Mouse (Mus musculus): Measurements from ENCODE around the gene Nbea. TPM values are rescaled to one million over a fixed set of nuclear protein-coding genes. Genes with fewer than 3 reads are reported as not detected.

The Nbea gene
- polyA plus RNA-seq, 1 experiment from 2014 or later: 0.59 TPM

DNA sequence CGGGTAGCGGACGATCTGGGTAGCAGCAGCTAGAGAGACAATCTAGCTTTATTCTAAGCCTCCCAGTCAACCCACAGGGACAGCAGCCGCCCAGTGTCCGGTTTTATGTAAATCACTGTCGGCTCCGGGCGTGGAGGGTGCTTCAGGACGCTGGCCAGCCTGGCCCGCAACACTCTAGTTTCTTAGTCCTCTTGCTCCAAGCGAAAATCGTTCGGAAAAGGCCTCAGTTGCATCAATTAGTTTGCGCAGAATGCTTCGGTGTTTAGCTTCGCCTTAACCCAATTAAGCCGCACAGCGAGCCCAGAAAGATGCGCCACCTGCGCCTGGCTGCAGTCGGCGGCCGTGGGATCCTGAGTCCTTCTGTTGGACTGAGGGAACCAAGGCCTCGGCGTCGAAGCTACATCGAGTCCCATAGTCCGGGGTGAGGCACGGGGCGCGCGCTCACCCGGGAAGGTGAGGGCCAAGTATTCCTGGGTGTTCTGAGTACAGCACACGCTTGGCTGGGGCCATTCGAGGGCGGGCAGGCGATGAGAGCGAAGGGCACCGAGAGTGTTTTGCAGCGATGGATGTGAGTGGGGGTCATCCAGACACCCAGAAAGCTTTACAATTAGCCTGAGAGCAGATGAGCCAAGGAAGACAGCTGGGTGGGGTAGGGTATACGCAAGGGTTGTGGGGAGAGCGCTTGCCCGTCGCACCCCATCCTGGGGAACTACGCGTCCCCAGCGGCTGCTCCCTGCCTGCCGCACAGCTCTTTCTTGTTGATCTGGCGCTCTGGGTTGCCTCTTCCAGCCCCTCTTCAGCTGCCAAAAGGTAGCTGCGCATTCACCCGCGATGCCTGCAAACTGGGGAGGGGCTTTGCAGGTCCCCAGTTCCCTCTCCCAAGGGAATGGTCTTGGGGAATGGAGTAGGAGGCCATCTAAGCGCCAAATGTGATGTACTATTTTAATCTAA, 403.1 kb downstream of the Nbea start:
- no peak overlapping the region for H3K4me2 ChIP-seq (ENCODE audit: low read depth, low read length)
- H3K4me3 ChIP-seq (ENCODE audit: low read depth, low read length): no peak overlapping the region
- peaks cover 55% of the 10 kb centered on the region for H3K27me3 ChIP-seq (ENCODE audit: control insufficient read depth, insufficient read depth, low read depth, low read length)
- H3K9ac ChIP-seq (ENCODE audit: low read depth, low read length): no peak overlapping the region
- H3K36me3 ChIP-seq (ENCODE audit: control insufficient read depth, insufficient read depth): no peaks in the 10 kb centered on the region
- no peak for ATAC-seq (ENCODE audit: low read depth)
- 4% methylated on average over 53 of the region's 53 CpGs for WGBS (ENCODE audit: insufficient replicate concordance)
- H3K4me1 ChIP-seq (ENCODE audit: control insufficient read depth, low read depth, low read length): peaks cover 2% of the 10 kb centered on the region; the same call in 1 of the 2 replicates
- no peaks in the 10 kb centered on the region for H3K9me3 ChIP-seq (replicated peaks; ENCODE audit: control insufficient read depth, low read length)
- no peak overlapping the region for H3K27ac ChIP-seq (ENCODE audit: low read length)

DNA sequence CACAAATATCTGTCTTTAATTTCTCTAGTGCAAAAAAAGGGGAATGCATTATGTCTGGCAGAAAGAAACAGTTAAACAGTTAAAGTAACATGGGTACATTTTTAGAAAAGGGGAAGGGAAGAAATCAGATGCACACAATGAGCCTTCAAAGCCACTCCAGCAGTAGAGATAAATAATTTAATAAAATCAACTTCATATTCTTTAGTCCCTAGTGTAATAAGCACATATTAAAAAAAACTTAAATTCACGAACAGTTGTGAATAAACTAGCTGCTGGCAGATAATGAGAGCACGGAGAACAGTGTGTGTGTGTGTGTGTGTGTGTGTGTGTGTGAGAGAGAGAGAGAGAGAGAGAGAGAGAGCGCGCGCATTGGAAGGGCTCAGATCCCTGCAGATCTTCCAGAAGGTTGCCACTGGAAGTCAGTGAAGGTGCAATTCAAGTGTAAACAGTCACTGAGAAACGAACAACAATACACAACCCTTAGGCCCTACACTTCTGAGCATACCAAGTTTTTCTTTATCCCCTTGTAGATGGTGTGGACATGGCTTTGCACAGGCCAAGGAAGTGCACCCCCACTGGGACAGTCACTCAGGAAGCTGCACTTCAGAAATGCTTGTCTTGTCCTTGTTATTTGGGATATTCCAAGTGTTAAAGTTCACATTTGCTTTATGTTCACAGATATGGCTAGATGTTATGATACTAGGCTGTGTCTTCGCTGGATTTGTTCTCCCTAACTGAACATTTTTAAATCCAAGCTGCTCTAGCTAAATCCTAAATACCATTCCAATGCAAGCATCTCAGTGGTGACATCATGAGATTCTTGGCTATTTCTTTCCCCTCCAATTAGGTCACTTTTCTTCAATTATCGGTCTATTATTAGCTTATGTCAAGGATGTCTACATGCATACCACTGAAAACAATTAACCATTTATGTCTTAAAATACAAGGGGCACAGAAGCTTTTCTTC, 404.5 kb downstream of the Nbea start:
- no peaks in the 10 kb centered on the region for H3K9me3 ChIP-seq (replicated peaks; ENCODE audit: control insufficient read depth, low read length)
- no peak overlapping the region for H3K9ac ChIP-seq (ENCODE audit: low read depth, low read length)
- peaks cover 2% of the 10 kb centered on the region; the same call in 1 of the 2 replicates for H3K4me1 ChIP-seq (ENCODE audit: control insufficient read depth, low read depth, low read length)
- H3K27ac ChIP-seq (ENCODE audit: low read length): no peak overlapping the region
- 47% methylated on average over 8 of the region's 8 CpGs for WGBS (ENCODE audit: insufficient replicate concordance)
- H3K4me2 ChIP-seq (ENCODE audit: low read depth, low read length): no peak overlapping the region
- no peak for ATAC-seq (ENCODE audit: low read depth)
- H3K36me3 ChIP-seq (ENCODE audit: control insufficient read depth, insufficient read depth): no peaks in the 10 kb centered on the region
- no peak overlapping the region for H3K4me3 ChIP-seq (ENCODE audit: low read depth, low read length)
- peaks cover 50% of the 10 kb centered on the region for H3K27me3 ChIP-seq (ENCODE audit: control insufficient read depth, insufficient read depth, low read depth, low read length)

GRCm38 (mm10) chr3:55777501-55777900, 406.0 kb downstream of the Nbea start:
- Histone ChIP-seq H3K27ac (ENCODE audit: low read length) (no peak overlapping the region), H3K9me3 (replicated peaks; ENCODE audit: control insufficient read depth, low read length) (no peaks in the 10 kb centered on the region), H3K4me2 (ENCODE audit: low read depth, low read length) (no peak overlapping the region), H3K27me3 (ENCODE audit: control insufficient read depth, insufficient read depth, low read depth, low read length) (peaks cover 34% of the 10 kb centered on the region), H3K9ac (ENCODE audit: low read depth, low read length) (no peak overlapping the region), H3K4me1 (ENCODE audit: control insufficient read depth, low read depth, low read length) (no peaks in the 10 kb centered on the region), H3K4me3 (ENCODE audit: low read depth, low read length) (no peak overlapping the region), H3K36me3 (ENCODE audit: control insufficient read depth, insufficient read depth) (no peaks in the 10 kb centered on the region)
- no peak for ATAC-seq (ENCODE audit: low read depth)
- WGBS (ENCODE audit: insufficient replicate concordance): 55% methylated on average over 4 of the region's 4 CpGs

DNA sequence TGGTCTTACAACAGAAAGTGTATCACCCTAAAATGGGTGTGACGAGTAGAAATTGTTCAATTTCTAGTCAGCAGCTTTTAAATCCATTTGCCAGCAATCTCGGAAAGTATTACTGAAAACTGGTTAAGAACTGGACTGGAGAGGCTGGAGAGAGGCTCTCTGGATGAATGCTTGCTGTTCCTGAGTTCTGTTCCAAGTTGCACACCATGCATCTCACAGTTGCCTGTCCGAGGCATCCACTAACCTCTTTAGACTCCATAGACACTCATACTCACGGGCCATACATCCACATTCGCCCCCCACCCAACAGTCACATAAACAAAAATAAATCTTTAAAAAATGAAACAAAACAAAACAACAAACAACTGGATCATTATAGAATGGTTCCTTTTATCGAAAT, 407.7 kb downstream of the Nbea start:
- peaks cover 17% of the 10 kb centered on the region for H3K27me3 ChIP-seq (ENCODE audit: control insufficient read depth, insufficient read depth, low read depth, low read length)
- no peaks in the 10 kb centered on the region for H3K9me3 ChIP-seq (replicated peaks; ENCODE audit: control insufficient read depth, low read length)
- no peak overlapping the region for H3K9ac ChIP-seq (ENCODE audit: low read depth, low read length)
- H3K4me2 ChIP-seq (ENCODE audit: low read depth, low read length): no peak overlapping the region
- no peaks in the 10 kb centered on the region for H3K4me1 ChIP-seq (ENCODE audit: control insufficient read depth, low read depth, low read length)
- H3K27ac ChIP-seq (ENCODE audit: low read length): no peak overlapping the region
- ATAC-seq (ENCODE audit: low read depth): no peak
- WGBS (ENCODE audit: insufficient replicate concordance): 58% methylated on average over 6 of the region's 6 CpGs
- no peak overlapping the region for H3K4me3 ChIP-seq (ENCODE audit: low read depth, low read length)
- H3K36me3 ChIP-seq (ENCODE audit: control insufficient read depth, insufficient read depth): no peaks in the 10 kb centered on the region

- ATAC-seq (ENCODE audit: low read depth): no peak
These were observed 408.3 kb downstream of the Nbea start for GRCm38 (mm10) chr3:55775245-55775644.

DNA sequence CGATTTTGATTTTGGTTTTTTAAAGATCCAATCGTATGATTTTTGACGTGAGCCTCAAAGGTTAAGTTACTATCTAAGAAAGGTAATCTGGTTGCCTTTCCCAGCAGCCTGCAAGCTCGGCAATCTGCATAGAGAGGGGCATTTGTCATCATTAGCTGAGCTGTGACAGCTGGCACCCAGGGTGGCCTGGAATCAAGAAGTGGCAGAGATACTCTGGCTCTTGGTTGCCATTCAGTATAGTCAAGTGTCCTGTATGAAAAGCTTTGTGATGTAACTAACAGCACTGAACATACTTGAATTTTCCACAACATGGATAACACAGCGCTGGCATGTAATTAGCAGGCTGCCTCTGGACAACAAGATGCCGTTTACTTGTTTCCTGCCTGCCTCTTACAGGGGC, 409.3 kb downstream of the Nbea start:
- Histone ChIP-seq H3K27me3 (ENCODE audit: control insufficient read depth, insufficient read depth, low read depth, low read length) (peaks cover 4% of the 10 kb centered on the region), H3K27ac (ENCODE audit: low read length) (no peak overlapping the region), H3K36me3 (ENCODE audit: control insufficient read depth, insufficient read depth) (no peaks in the 10 kb centered on the region), H3K9me3 (replicated peaks; ENCODE audit: control insufficient read depth, low read length) (no peaks in the 10 kb centered on the region), H3K9ac (ENCODE audit: low read depth, low read length) (no peak overlapping the region), H3K4me3 (ENCODE audit: low read depth, low read length) (no peak overlapping the region), H3K4me1 (ENCODE audit: control insufficient read depth, low read depth, low read length) (no peaks in the 10 kb centered on the region), H3K4me2 (ENCODE audit: low read depth, low read length) (no peak overlapping the region)
- ATAC-seq (ENCODE audit: low read depth): no peak
- whole genome bisulfite sequencing (ENCODE audit: insufficient replicate concordance): 53% methylated on average over 6 of the region's 6 CpGs

More at GRCm38 (mm10) chr3:55775245-55775644, 408.3 kb downstream of the Nbea start:
- 78% methylated on average over 7 of the region's 7 CpGs for WGBS (ENCODE audit: insufficient replicate concordance)
- Histone ChIP-seq H3K27me3 (ENCODE audit: control insufficient read depth, insufficient read depth, low read depth, low read length) (peaks cover 12% of the 10 kb centered on the region), H3K27ac (ENCODE audit: low read length) (no peak overlapping the region), H3K36me3 (ENCODE audit: control insufficient read depth, insufficient read depth) (no peaks in the 10 kb centered on the region), H3K9ac (ENCODE audit: low read depth, low read length) (no peak overlapping the region), H3K4me3 (ENCODE audit: low read depth, low read length) (no peak overlapping the region), H3K4me1 (ENCODE audit: control insufficient read depth, low read depth, low read length) (no peaks in the 10 kb centered on the region), H3K9me3 (replicated peaks; ENCODE audit: control insufficient read depth, low read length) (no peaks in the 10 kb centered on the region), H3K4me2 (ENCODE audit: low read depth, low read length) (no peak overlapping the region)

DNA sequence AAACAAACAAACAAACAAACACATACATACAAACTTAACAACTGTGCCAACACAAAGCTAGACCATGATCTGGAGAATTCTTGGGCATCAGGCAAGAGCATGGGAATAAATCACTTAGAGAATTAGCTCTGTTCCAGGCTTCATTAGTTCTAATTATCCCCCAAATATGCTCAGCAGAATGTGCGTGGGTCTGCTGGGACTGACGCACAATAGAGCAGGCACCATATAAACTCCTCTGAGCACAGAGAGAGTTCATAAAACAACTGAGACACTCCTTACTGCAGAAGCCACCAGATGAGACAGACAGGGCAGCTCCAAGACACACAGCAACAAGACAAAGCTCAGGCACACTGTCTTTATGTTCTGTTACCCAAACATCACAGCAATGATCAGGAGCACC, 414.2 kb downstream of the Nbea start:
- Histone ChIP-seq H3K4me1 (ENCODE audit: control insufficient read depth, low read depth, low read length) (no peaks in the 10 kb centered on the region), H3K4me3 (ENCODE audit: low read depth, low read length) (no peak overlapping the region), H3K27me3 (ENCODE audit: control insufficient read depth, insufficient read depth, low read depth, low read length) (no peaks in the 10 kb centered on the region), H3K36me3 (ENCODE audit: control insufficient read depth, insufficient read depth) (no peaks in the 10 kb centered on the region), H3K27ac (ENCODE audit: low read length) (no peak overlapping the region), H3K9ac (ENCODE audit: low read depth, low read length) (no peak overlapping the region), H3K9me3 (replicated peaks; ENCODE audit: control insufficient read depth, low read length) (no peaks in the 10 kb centered on the region), H3K4me2 (ENCODE audit: low read depth, low read length) (no peak overlapping the region)
- 55% methylated on average over 2 of the region's 2 CpGs for WGBS (ENCODE audit: insufficient replicate concordance)
- ATAC-seq (ENCODE audit: low read depth): no peak

DNA sequence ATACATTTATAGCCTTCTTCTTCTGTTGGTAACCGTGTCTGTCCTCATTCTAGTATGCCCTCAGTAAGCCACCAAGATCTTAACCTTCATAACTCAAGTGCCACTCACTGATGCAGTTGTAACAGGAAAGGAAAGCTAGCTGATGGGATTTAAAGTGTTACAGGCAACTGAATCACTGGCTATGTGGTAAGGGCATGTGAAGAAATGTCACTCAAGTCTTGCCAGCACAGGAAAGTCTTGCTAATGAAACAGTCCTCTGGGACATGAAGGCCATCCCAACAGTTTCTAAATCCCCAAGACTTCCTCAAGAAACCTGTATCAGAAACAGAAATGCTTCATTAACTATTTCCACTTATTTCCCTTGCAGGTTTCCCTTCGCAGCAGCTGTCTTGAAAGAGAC, 414.8 kb downstream of the Nbea start:
- Histone ChIP-seq H3K36me3 (ENCODE audit: control insufficient read depth, insufficient read depth) (no peaks in the 10 kb centered on the region), H3K4me2 (ENCODE audit: low read depth, low read length) (no peak overlapping the region), H3K27me3 (ENCODE audit: control insufficient read depth, insufficient read depth, low read depth, low read length) (no peaks in the 10 kb centered on the region), H3K9ac (ENCODE audit: low read depth, low read length) (no peak overlapping the region), H3K27ac (ENCODE audit: low read length) (no peak overlapping the region), H3K9me3 (replicated peaks; ENCODE audit: control insufficient read depth, low read length) (no peaks in the 10 kb centered on the region), H3K4me3 (ENCODE audit: low read depth, low read length) (no peak overlapping the region), H3K4me1 (ENCODE audit: control insufficient read depth, low read depth, low read length) (no peaks in the 10 kb centered on the region)
- ATAC-seq (ENCODE audit: low read depth): no peak
- 61% methylated on average over 2 of the region's 2 CpGs for WGBS (ENCODE audit: insufficient replicate concordance)

All from liver, embryonic 16.5 days (tissue).